Mouse (Mus musculus): ENCODE results near the gene Ank.
A peak's percentile ranks its signal among the peaks of the same experiment; 100 is the strongest.

Gene Ank

DNA sequence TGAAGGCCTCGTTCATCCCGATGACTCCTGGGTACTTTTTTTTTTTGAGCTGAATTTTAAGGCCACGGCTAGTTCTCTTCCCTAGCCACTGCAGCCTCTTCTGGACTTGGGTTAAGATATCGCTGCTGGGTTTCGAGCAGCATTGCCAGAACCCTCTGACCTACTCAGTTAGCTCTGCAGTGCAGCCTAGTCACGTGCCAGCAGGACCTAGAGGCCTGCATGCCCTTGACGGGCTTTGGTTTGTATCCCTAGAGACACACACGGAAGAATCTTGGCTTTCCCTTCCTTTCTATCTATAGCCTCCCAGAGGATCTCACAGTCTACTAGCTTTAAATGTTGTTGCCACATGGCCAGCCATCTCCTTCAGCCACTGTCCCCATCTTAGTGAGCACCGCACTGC, 73.3 kb downstream of the Ank start:
- no peak for DNase-seq

DNA sequence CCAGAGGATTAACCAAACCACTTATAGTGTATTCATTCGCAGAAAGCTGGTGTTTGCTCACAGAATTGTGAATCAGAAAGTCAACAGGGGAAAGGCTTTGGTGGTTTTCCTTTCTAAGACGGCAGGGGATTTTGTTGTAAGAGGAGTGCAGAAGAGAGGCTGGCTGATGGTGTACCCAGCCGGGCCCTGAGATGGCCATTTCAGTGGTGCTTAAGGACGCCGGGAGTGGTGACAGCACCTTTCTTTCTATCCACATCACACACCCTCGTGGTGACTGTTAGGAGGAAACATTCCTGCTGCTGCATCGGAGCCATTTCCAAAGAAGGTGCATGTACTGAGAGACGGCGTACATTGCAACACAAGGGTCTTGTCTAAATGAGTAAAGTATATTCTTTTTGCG, 78.7 kb downstream of the Ank start:
- DNase-seq, result no peak

DNA sequence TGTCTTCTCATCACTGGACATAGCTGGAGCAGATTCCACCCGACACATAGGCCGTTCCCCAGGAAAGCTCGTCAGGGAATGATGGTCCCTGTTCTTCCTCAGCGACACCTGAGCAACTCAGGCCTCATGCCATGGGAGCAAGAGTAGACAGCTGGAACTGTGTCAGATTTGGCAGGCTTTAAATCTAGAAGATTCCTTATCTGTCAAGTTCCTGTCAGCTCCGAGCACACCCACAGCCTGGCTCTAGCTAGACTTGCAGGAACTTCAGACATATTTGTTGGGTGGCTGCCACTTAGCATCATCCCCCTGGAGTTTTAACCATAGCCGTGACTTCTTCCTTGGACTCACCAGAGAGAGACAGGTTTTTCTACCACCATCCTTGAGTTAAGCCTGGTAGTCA, 81.6 kb downstream of the Ank start:
- no peak for DNase-seq

DNA sequence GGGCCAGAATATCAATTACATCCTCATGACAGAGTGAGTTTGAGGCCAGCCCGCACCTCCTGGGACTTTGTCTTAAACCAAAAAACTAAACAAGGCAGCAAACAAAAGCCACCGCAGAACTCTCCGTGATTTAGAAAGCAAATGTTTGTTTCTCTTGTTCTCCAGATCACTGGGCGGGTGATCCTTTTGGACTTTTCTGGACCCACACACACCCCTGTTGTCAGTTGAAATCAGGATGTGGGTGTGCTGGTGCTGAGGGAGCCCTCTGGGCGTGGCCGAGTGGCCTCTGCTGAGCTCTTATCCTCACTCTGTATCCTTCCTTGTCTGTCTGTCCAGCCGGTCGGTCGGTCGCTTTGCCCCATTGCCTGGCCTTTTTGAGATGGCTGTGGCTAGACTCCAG, 82.6 kb downstream of the Ank start:
- DNase-seq, result no peak

DNA sequence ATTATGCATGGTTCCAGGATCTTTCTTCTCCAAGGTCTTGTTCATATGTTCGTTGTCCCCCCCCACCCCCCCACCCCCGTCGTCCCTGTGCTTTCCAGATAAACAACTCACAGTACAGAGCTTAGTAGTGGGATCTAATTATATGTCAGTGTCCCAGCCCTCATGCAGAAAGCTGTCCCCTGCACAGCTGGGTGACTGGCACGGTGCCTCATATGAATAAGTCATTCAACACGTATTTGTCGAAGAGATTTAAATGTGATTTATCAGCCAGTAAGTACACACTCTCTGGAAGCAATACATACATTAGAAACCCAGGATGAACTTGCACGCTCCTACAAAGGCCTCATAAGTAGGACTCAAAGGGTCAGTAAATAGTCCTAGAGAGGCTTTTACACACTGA, 83.4 kb downstream of the Ank start:
- DNase-seq, result no peak

DNA sequence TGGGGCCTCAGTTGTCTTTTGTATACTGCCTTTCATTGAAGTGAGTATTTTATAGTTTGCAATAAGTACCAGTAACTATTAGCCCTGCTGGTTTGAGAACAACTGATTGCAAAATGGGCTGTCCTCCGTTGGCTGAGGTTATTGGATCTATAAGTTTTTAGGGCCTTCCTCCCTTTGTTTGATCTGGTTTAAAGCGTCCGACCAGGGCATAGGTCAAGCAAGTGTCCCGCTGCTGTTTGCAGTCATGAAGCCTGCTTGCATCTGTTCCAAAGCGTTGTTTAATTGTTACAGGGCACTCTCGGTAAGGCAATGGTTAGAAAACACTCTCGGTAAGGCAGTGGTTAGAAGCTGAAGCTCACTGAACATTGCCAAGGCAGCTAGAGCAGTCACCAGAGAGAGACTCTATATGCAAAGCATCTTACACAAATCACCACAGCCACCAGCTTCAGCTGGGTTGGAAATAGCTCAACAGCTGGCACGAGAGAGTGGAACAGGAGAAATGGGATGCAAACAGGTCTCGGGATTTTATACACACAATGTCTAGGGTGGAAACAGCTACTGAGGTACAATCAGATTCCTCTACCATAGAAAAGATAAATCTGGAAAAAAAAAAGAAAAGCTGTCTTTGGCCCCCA, 84.0 kb downstream of the Ank start:
- no peak for DNase-seq

DNA sequence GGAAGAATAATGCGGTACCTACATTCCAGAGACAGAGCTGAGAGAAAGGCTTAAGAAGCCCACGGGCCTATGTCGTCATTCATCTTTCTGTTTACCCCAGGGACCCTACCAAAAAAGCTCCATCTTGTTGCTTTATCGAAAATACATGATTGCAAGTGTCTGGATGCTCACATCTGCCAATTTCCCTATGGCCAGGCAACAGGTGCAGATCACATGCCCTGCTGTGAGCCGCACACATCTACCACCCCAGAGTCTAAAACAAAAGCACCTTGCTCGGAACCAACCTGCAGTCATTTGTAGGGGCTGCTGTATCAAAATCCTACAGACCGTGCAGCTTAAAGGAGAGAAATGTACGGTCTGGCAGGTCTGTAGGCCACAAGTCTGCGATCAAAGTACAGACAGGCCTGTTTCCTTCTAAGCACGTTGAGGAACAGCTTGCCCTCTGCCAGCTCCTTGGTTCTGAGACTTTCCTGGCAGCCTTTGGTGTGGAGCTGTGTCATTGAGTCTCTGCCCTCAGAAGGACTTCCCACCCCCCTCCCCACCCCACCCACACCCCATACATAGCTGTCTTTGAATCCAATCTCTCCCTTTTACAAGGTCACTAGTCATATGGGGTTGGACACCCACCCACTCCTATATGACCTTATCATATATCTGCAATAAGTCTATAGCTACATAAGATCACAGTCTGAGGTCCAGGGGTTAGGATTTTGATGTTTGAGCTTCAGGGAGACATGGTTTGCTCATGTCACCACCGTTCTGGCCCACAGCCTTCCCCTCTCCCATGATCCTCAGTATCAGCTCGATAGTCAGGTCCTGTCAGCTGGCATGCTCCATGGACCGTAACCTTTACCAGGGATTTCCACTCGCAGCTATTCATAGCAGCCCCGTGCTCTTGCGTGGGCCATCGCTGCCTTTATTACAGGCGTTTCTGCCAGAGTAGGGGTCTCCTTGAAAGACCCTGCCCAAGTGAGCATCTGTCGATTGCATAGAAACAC, 84.9 kb downstream of the Ank start:
- no peak for DNase-seq

DNA sequence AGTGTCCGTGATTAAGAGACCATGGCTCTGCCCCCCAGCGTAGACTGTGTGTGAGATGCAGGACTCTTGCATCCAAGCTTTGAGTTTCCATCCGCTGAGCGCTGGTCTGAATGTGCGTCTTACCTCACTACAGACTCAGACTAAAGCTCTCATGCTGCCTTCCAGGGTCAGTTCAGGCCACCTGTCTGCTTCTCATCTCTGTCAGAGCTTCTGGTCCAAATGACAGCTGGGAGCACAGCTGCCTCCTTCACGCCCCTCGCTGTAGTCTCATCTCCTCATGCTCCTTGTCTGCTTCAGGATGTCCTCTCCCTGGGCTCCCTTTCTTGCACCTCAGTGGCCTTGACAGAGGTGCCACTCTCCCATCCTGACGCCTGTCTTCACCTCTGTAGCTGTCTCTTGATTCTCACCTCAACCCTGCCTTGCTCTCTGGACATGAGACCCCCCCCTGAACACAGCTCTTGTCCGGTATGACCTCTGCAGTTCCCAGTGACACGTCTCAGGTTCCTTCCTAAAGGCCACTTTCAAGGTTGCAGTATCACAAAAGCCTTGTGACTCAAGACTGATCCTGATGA, 85.7 kb downstream of the Ank start:
- DNase-seq, result no peak

DNA sequence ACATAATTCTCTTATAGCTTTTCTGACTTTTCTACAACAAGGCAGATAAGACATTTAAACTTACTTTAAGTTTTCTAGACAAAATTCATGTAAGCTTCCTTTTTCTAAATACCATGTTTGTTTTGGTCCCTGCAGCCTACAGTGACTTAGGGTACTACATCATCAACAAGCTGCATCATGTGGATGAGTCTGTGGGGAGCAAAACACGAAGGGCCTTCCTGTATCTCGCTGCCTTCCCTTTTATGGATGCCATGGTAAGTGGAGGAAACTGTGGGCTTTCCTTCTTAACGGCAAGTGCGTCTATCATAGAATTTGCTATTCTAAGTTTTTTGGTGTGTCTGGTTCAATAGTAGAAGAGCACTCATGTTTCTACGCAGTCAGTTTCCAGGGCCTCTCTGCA, 87.1 kb downstream of the Ank start:
- DNase-seq, result no peak

DNA sequence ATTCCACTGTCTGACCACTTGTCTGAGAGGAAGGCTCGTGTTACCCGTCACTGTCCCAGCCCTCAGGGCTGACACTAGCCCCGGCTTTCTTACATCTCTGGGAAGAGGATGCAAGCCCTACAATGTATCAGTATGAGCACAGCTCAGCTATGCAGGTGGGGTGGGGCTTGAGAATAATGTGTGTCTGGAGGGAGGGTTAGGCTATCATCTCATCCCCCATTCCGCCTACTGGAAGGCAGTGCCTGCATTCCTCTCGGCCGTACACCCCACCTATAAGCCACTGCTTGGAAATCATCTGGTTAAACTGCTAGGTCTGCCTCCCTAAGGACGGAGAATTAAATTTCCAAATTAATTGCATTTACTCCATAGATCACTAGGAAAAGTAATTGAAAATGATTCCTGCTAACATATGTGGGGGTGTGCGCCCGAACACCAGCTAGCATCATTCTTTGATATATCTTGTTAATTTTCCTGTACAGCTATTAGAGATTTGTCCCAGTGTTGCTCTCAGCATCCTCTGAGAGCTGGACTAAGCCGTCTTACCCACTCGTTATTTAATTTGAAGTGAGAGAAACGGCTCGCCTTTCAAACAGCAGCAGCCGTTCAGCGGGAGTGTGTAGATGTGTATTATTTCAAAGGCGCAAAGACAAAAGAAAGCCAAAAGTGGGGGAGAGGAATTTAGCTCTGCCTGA, 92.1 kb downstream of the Ank start:
- no peak for DNase-seq

DNA sequence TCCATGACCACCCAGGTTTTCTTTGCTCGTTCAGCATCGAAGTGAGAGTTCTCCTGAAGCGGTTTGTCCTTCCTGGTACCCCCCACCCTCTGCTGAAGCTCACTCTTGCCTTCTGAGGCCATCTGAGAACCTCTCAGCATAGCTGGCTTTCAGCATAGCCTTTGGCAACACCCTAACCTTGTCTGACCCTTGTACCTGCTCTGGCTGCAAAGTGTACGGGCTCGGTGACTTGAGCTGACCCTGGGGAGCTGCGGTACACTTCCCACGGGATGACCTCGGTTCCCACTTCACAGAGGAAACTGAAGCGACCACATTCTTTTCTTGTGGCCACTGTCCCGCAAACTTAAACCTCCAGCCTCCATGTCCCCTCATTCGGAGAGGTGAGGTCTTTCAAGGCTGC, 93.8 kb downstream of the Ank start:
- no peak for DNase-seq

DNA sequence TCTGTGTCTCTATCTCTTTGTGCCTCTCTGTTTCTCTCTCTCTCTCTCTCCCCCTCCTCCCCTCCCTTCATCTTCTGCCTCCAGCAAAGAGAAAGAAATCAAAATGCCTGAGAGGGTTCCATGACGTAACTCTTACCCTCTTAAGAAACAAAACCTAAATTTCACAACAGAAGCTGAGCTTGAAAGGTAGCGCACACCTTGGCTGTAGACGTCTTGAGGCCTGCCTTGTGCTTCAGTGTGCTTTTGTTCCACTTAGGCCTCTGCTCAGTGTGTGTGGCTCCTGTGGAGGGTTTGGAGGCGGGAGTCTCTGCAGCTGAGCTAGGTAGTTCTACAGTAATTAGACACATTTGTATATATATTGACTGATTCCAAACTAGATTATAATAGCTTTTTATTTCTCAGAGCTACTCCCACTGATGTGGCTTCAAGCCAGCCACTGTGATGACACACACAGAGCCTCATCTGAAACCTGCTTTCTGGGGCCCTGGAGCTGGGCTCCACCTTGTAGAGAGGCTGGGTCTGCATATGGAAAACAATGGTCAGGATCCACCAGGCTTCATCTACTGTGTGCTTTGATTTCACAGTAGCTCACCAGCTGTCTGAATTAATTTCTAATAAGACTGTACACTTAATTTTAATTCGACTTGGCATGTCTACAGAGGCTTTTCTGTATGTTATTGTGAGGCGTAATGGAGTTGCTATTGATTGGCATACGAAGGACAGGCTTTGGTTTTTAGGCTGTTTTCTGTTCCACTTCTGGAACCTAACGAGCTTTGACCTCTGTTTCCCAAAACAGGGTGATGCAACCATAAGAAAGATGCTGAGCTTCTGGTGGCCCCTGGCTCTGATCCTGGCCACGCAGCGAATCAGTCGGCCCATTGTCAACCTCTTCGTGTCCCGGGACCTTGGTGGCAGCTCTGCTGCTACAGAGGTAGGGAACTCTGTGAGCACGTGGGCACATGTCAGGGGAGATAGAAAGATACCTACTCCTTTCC, 97.9 kb downstream of the Ank start:
- DNase-seq, result no peak

DNA sequence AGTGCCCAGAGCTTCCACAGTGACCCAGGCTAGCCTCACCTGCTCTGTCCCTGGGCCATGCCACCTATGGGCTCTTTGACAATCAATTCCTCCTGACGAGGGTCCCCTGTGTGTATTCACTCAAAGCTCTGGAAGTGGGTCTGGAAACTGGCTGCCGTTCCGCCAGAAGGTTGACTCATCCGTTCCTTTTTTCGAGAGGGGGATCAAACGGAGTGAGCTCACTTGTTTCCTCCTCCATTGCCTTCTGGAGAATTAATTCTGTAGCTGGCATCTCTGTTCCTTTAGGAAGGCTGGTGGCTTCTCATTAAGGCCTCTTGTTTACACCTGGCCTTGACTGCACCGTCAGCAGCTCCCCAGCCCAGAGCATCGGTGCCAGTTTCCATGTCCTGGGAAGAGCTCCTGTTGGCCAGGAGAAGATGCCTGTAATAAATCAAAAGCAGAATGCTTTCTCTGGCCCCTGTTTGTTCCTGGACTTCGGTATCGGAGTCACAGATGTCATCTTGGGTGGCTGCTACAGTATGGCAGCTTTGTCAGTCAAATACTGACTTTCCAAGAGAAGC, 99.2 kb downstream of the Ank start:
- peak; percentile 47 for DNase-seq

DNA sequence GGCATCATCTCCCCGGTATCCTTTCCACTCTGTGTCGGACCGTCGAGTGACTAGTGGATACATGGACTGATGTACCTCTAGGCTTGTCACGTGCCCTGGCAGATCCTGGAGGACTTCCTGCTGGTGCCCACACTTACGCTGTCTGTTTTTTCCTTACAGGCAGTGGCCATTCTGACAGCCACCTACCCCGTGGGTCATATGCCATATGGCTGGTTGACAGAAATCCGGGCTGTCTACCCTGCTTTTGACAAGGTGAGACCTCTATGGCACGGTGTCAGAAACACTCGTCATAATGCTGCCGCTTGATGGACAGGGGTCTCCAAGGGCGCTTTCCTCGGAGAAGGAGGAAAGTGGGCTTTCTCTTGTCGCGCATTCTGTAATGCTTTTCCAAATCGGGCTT, 100.9 kb downstream of the Ank start:
- peak; percentile 45 for DNase-seq

DNA sequence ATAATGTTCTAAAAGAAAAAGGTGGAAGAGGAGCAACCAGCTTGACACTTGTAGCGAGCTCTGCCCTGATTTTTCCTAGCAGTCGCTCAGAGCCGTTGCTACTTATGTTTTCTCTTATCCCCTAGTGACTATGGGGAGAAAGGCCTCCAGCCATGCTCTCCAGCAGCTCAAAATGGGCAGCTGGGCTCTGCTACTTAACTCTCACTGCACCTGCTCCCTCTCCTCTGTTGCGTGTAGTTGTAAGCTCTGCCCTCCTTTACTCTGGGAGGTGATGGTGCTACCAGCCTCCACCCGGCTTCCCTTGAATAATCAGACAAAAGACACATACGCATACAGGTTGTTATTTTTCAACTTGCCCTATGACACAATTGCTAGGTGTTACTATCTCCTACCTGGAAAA, 101.9 kb downstream of the Ank start:
- DNase-seq, result no peak

DNA sequence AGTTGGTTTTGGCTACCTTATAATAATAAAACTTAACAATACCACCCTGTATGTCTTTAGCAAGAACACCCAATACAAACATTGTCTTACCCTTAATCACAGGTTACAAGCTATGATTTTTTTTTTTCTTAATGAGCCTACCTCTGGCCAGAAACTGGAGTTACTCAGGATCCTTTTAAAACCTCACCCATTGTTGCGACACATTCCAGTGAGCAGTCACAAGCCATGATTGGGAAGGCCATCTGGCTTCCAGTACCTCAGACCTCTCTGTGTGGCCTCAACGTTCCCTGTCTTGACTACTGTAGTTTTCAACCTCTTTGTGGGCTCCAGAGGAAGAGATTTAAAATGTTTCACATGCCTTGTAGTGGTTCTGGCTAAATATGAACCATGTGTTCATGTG, 103.4 kb downstream of the Ank start:
- DNase-seq, result no peak

DNA sequence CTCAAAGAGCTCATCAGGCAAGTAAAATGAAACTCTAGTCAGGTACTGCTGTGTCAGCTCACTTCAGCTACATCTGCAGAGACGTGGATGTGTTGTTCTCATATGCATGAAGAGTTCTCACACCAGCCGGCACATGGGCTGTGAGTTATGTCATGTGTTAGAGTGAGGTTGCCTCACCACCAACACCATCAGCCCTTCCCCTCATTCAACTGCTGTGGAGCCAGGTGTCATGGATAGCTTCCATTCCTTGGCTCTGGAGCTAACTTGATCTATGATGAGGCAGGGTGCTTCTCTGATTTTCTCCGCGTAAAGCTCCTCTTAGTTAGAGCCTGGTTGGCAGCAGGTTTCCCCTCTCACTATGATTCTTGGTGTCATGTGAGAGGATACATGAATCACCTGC, 103.9 kb downstream of the Ank start:
- no peak for DNase-seq

DNA sequence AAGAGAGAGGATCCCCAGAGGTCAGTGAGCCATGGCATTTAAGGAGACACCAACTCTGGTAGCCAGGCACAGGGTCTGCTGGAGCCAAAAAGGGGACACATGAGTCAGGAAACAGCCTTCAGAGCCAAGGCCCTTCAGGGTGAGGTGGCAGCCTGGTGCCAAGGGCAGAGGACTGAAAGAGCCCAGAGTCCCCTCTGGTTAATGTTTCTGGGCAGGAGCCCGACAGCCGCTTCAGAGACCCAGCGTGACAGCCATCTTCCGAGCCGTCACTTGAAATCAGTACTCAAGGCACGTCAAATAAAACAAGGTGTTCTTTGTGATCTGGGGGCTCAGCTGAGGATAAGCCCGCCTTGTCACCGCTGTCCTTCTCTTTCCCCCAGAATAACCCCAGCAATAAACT, 104.7 kb downstream of the Ank start:
- DNase-seq, result peak; percentile 42

DNA sequence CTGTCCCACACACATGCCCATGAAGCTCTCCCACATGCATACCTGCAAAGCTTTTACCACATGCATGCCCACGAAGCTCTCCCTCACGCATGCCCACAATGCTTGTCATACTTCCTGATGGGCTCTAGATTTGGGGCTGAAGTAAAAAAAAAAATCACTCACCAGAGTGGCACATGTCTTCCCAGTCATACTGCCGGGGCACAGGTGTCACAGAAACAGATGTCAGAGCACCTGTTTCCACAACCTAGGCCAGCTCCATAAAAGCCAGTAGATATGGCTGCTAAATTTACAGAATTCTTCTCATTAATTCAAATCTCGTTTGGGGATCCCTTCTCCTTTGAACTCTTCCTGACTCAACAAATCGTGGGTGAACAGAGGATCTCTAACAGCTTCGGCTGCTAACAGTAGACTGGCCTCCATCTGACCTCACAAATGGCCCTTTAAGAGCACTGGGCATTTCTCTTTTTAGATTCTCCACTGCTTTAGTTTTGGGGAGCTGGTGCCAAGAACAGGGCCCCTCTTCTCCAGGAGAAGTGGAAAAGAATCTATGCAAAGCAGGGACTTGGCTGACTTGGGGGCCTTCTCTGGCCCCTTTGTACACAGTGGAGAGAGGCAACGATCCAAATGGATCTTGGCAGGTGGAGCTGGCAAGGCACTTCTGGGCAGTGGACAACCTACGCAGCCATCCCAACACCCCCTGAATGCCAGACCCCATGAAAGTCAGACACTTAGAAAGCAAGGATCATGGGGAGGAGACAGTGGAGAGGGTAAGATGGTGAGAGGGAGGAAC, 108.7 kb downstream of the Ank start:
- DNase-seq, result no peak

DNA sequence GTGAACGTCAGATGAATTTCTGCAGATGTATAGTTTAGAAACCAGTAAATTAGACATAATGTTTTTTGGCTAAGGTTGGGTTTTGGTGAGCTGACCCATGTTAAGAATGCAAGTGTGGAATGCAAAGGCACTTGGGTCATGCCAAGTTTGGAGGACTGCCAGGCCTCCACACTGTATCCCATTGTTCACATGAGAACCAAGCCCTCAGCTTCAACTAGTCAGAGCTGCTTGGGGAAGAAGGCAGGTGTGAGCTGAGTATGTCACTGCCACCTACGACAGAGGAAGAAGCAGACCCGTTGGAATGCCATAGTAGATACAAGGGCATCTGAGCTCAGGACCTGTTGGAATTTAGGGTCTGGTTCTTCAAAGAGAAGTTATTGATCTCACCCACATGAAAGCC, 109.5 kb downstream of the Ank start:
- DNase-seq, result no peak

DNA sequence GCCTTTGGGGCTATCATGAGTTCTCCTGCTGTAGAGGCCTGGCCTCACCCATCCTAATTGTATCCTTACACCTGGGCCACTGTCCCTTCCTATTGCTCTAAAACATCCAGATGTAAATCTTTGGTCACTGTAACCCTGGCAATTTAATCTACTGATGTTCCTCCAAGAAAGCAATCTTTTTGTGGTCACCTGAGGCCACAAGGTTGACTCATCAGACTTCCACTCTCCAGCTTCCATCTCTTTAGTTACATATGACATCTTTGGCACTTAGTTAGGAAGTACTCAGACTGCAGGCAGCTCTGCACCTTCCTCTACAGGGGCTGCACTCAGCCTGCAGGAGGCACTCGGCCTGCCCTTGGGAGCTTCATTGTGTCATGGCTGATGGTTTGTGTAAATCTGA, 110.4 kb downstream of the Ank start:
- no peak for DNase-seq
